Mouse (Mus musculus): ENCODE results near the gene Wdr20. TPM values are rescaled to one million over a fixed set of nuclear protein-coding genes. Genes with fewer than 3 reads are reported as not detected.
A peak's percentile ranks its signal among the peaks of the same experiment; 100 is the strongest.

The Wdr20 gene
- total and polyA plus RNA-seq, 3 experiments, result 16.4 to 47.1 (median 28.5) TPM

DNA sequence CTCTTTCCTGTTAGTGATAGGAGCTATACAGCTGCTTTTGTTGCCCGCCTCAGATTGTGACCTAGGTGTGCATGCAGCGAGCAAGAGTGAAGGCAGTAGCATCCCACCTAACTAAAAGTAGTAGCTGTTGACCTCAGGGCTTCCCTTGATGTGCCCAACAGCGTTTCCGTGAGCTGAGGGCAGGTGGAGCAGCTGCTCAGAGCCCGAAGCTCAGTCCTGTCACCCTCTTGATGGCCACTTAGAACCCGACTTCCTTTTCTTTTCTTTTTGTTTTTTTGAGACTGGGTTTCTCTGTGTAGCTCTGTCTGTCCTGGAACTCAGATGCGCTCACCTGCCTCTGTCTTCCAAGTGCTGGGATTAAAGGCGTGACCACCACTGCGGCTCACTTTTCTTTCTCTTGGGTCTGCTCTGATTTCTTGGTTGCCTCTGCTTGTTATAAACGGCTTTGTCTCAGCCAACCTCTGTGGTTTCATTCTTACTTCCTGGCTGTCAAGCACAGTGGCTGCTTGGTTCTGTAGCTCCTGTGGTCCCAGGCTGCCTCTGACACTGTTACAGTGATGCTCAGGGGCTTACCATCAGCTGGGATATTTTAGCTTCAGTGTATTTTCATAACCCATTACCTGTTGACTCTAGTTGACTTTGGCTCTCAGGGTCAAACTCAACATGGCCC is 13.2 kb downstream of the Wdr20 start:
- Histone ChIP-seq H3K27me3 (ENCODE audit: insufficient read depth, low read length) (no peaks in the 10 kb centered on the region), H3K9me3 (replicated peaks) (peaks cover 7% of the 10 kb centered on the region), H3K36me3 (replicated peaks) (peaks cover 83% of the 10 kb centered on the region), H3K4me3 (ENCODE audit: low read depth, low read length) (no peak overlapping the region), H3K4me1 (ENCODE audit: insufficient read depth, low read depth, low read length) (peaks cover 12% of the 10 kb centered on the region; the same call in 1 of the 2 replicates)
- DNase-seq (ENCODE audit: low spot score), result no peak
- TF ChIP-seq CTCF (IDR thresholded peaks at IDR 0.05; ENCODE audit: low read depth, low read length) (no peak), GATA1 (IDR thresholded peaks at IDR 0.05; ENCODE audit: borderline replicate concordance, low read length) (no peak)
- ATAC-seq (ENCODE audit: extremely low read depth, insufficient number of reproducible peaks, low FRiP score, poor library complexity, severe bottlenecking), result no peak

DNA sequence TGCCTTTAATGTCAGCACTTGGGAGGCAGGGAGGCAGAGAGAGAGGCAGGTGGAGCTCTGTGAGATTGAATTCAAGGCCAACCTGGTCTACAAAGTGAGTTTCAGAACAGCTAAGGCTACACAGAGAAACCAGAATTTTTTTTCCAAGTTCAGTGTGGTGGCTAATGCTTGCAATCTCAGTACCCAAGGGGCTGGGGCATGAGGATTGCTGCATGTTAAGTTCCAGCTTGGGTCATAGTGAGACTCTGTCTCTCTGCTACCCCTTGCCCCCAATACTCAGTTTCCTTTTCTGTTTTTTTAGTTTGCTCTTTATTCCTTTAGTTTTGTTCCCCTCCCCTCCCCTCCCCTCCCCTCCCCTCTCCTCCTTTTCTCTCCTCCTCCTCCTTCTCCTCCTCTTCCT is 15.0 kb downstream of the Wdr20 start:
- no peak for TF ChIP-seq TAL1 (conservative IDR thresholded peaks at IDR 0.05; ENCODE audit: low read depth, low read length)
- TF ChIP-seq GATA2 (IDR thresholded peaks at IDR 0.05; ENCODE audit: borderline replicate concordance, low read depth, low read length), result no peak
- no peak for TF ChIP-seq CTCF (IDR thresholded peaks at IDR 0.05; ENCODE audit: low read depth, low read length)
- TF ChIP-seq POLR2AphosphoS5 (IDR thresholded peaks at IDR 0.05; ENCODE audit: insufficient replicate concordance, low read depth, low read length), result no peak
- TF ChIP-seq GATA1 (IDR thresholded peaks at IDR 0.05; ENCODE audit: borderline replicate concordance, low read length), result no peak
- DNase-seq (ENCODE audit: low spot score) (no peak), ATAC-seq (ENCODE audit: extremely low read depth, insufficient number of reproducible peaks, low FRiP score, poor library complexity, severe bottlenecking) (no peak)
- Histone ChIP-seq H3K4me1 (ENCODE audit: insufficient read depth, low read depth, low read length) (peaks cover 24% of the 10 kb centered on the region), H3K4me3 (ENCODE audit: low read depth, low read length) (no peak overlapping the region), H3K27me3 (ENCODE audit: insufficient read depth, low read length) (no peaks in the 10 kb centered on the region), H3K36me3 (replicated peaks) (peaks cover 82% of the 10 kb centered on the region), H3K9me3 (replicated peaks) (peaks cover 7% of the 10 kb centered on the region)

DNA sequence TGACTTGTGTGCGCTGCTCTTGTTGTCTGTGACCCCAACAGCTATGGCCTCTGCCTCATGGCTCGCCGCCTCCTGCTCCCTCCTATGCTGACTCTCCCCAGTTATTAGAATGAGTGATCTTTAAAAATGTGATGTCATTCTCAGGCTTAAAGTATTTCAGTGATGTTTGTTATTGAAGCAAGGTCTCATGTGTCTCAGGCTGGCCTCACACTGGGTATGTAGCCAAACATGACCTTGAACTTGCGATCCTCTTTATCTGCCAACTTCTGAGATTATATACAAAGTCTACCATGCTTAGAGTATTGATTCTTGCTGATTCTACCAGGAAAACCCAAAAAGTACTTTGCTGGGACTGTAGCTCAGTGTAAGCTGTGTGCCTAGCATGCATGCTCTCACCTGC is 16.2 kb downstream of the Wdr20 start:
- no peak for DNase-seq (ENCODE audit: low spot score)
- Histone ChIP-seq H3K36me3 (replicated peaks) (peaks cover 80% of the 10 kb centered on the region), H3K27me3 (ENCODE audit: insufficient read depth, low read length) (no peaks in the 10 kb centered on the region), H3K4me1 (ENCODE audit: insufficient read depth, low read depth, low read length) (peaks cover 24% of the 10 kb centered on the region), H3K4me3 (ENCODE audit: low read depth, low read length) (no peak overlapping the region), H3K9me3 (replicated peaks) (peaks cover 7% of the 10 kb centered on the region)
- no peak for ATAC-seq (ENCODE audit: extremely low read depth, insufficient number of reproducible peaks, low FRiP score, poor library complexity, severe bottlenecking)
- TF ChIP-seq POLR2AphosphoS5 (IDR thresholded peaks at IDR 0.05; ENCODE audit: insufficient replicate concordance, low read depth, low read length), result no peak
- no peak for TF ChIP-seq CTCF (IDR thresholded peaks at IDR 0.05; ENCODE audit: low read depth, low read length)
- no peak for TF ChIP-seq GATA1 (IDR thresholded peaks at IDR 0.05; ENCODE audit: borderline replicate concordance, low read length)
- no peak for TF ChIP-seq GATA2 (IDR thresholded peaks at IDR 0.05; ENCODE audit: borderline replicate concordance, low read depth, low read length)
- no peak for TF ChIP-seq TAL1 (conservative IDR thresholded peaks at IDR 0.05; ENCODE audit: low read depth, low read length)

DNA sequence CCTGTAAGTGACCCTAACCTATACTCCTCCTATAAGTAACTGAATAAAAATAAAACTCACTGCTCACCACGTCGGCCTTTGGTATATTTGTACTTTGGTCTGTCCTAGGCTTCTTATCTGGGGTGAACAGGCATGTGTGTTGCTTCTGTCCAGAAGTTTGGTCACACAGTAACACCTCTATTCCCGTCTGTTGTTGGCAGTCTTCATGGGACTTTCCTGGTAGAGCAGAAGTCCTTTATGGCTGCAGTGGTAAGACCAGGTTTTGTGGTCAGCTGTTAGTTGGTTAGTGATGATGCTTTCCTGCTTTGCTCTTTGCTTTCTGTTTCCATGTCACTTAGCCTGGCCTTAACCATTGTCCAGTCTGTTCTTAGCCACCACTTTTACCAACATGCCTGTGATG is 19.4 kb downstream of the Wdr20 start:
- H3K9me3 ChIP-seq (replicated peaks), result peaks cover 7% of the 10 kb centered on the region
- ATAC-seq (ENCODE audit: extremely low read depth, insufficient number of reproducible peaks, low FRiP score, poor library complexity, severe bottlenecking) (peak; percentile 25; the same call in 1 of the 2 replicates), DNase-seq (ENCODE audit: low spot score) (no peak)
- H3K27me3 ChIP-seq (ENCODE audit: insufficient read depth, low read length), result no peaks in the 10 kb centered on the region
- TF ChIP-seq GATA2 (IDR thresholded peaks at IDR 0.05; ENCODE audit: borderline replicate concordance, low read depth, low read length) (no peak), TAL1 (conservative IDR thresholded peaks at IDR 0.05; ENCODE audit: low read depth, low read length) (peak; percentile 38; the same call in 1 of the 2 replicates), POLR2AphosphoS5 (IDR thresholded peaks at IDR 0.05; ENCODE audit: insufficient replicate concordance, low read depth, low read length) (no peak), GATA1 (IDR thresholded peaks at IDR 0.05; ENCODE audit: borderline replicate concordance, low read length) (no peak), CTCF (IDR thresholded peaks at IDR 0.05; ENCODE audit: low read depth, low read length) (no peak)
- peaks cover 22% of the 10 kb centered on the region for H3K4me1 ChIP-seq (ENCODE audit: insufficient read depth, low read depth, low read length)
- H3K4me3 ChIP-seq (ENCODE audit: low read depth, low read length), result no peak overlapping the region
- H3K36me3 ChIP-seq (replicated peaks), result peaks cover 74% of the 10 kb centered on the region

DNA sequence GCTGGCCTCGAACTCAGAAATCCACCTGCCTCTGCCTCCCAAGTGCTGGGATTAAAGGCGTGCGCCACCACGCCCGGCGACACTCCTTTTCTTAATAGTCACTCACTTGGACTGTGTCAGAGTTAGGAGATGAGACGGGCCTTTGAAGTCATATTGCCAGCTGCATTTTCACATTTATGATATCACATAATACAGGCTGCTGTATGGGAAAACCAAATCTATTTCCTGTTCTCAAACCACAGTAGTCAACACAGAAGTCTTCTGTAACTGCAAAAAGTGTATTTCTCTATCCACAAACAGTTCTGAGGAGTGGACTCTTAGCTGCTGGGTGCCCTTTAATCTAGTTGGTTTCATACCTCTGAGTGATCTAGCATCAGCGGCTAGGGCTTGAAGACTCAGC is 21.2 kb downstream of the Wdr20 start:
- DNase-seq (ENCODE audit: low spot score) (no peak), ATAC-seq (ENCODE audit: extremely low read depth, insufficient number of reproducible peaks, low FRiP score, poor library complexity, severe bottlenecking) (no peak)
- H3K4me3 ChIP-seq (ENCODE audit: low read depth, low read length), result no peak overlapping the region
- TF ChIP-seq GATA1 (IDR thresholded peaks at IDR 0.05; ENCODE audit: borderline replicate concordance, low read length) (no peak), CTCF (IDR thresholded peaks at IDR 0.05; ENCODE audit: low read depth, low read length) (no peak), POLR2AphosphoS5 (IDR thresholded peaks at IDR 0.05; ENCODE audit: insufficient replicate concordance, low read depth, low read length) (no peak)
- peaks cover 7% of the 10 kb centered on the region for H3K9me3 ChIP-seq (replicated peaks)
- peaks cover 16% of the 10 kb centered on the region for H3K4me1 ChIP-seq (ENCODE audit: insufficient read depth, low read depth, low read length)
- H3K27me3 ChIP-seq (ENCODE audit: insufficient read depth, low read length), result no peaks in the 10 kb centered on the region
- peaks cover 68% of the 10 kb centered on the region for H3K36me3 ChIP-seq (replicated peaks)

DNA sequence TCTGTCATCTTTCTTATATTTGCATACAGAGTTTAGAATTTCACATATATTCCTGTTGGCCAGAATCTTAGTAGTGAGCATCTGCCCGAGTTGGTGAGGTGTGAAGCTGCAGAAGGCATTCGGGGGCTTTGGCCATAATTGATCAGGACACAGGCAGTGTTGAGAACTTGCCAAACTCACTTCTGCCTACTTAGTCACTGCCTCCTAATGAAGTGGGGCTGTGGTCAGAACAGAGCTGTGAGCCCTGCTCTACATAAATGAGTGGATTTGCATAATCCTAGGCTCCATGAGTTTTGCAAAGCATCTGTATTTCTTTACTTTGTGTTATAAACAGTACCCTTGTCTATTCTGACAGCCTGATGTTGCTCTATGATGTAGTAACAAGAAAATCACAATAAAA is 24.6 kb downstream of the Wdr20 start:
- DNase-seq (ENCODE audit: low spot score) (no peak), ATAC-seq (ENCODE audit: extremely low read depth, insufficient number of reproducible peaks, low FRiP score, poor library complexity, severe bottlenecking) (no peak)
- no peak overlapping the region for H3K4me3 ChIP-seq (ENCODE audit: low read depth, low read length)
- peaks cover 59% of the 10 kb centered on the region for H3K36me3 ChIP-seq (replicated peaks)
- no peaks in the 10 kb centered on the region for H3K9me3 ChIP-seq (replicated peaks)
- TF ChIP-seq TAL1 (conservative IDR thresholded peaks at IDR 0.05; ENCODE audit: low read depth, low read length), result no peak
- no peak for TF ChIP-seq GATA1 (IDR thresholded peaks at IDR 0.05; ENCODE audit: borderline replicate concordance, low read length)
- TF ChIP-seq GATA2 (IDR thresholded peaks at IDR 0.05; ENCODE audit: borderline replicate concordance, low read depth, low read length), result no peak
- no peak for TF ChIP-seq CTCF (IDR thresholded peaks at IDR 0.05; ENCODE audit: low read depth, low read length)
- TF ChIP-seq POLR2AphosphoS5 (IDR thresholded peaks at IDR 0.05; ENCODE audit: insufficient replicate concordance, low read depth, low read length), result no peak
- peaks cover 5% of the 10 kb centered on the region for H3K4me1 ChIP-seq (ENCODE audit: insufficient read depth, low read depth, low read length)
- H3K27me3 ChIP-seq (ENCODE audit: insufficient read depth, low read length), result no peaks in the 10 kb centered on the region
